Mouse (Mus musculus): Measurements from ENCODE around the gene Rab8b.

- TF ChIP-seq CTCF (IDR thresholded peaks at IDR 0.05; ENCODE audit: extremely low read depth, insufficient read depth, insufficient read length, insufficient replicate concordance) (no peak), POLR2A (IDR thresholded peaks at IDR 0.05; ENCODE audit: low read depth, low read length) (no peak)
Measured at GRCm38 (mm10) chr9:66914540-66914939, 4.9 kb downstream of the Rab8b start.

Measured in spleen, adult 2 months (tissue).